Mouse (Mus musculus): ENCODE results near the gene Pdlim4. TPM values are rescaled to one million over a fixed set of nuclear protein-coding genes. Genes with fewer than 3 reads are reported as not detected.
A peak's percentile ranks its signal among the peaks of the same experiment; 100 is the strongest.

The Pdlim4 gene
- polyA plus RNA-seq, 1 experiment from 2014 or later, result 47.5 TPM

GRCm38 (mm10) chr11:54113352-54113751 is 44.5 kb upstream of the Pdlim4 start:
- Histone ChIP-seq H3K9me3 (replicated peaks; ENCODE audit: low read length) (no peaks in the 10 kb centered on the region), H3K9ac (ENCODE audit: low read depth, low read length) (no peak overlapping the region; the same call in 1 of the 2 replicates), H3K4me2 (ENCODE audit: low read length) (peak overlapping the region; percentile 47), H3K36me3 (ENCODE audit: insufficient read depth, low read length) (no peaks in the 10 kb centered on the region), H3K4me1 (replicated peaks; ENCODE audit: insufficient read depth, low read length) (peaks cover 14% of the 10 kb centered on the region), H3K27ac (peak overlapping the region; percentile 80; the same call in 1 of the 2 replicates), H3K27me3 (ENCODE audit: insufficient read depth, low read length) (no peaks in the 10 kb centered on the region), H3K4me3 (replicated peaks; ENCODE audit: low read depth, low read length) (no peak overlapping the region)
- TF ChIP-seq CTCF (IDR thresholded peaks at IDR 0.05; ENCODE audit: low read depth), result no peak
- 37% methylated on average over 4 of the region's 4 CpGs for WGBS
- no peak for ATAC-seq (replicated peaks; ENCODE audit: low FRiP score, low read depth)
- no peak for DNase-seq (ENCODE audit: low spot score)

- WGBS, result 1% methylated on average over 10 of the region's 10 CpGs
- ATAC-seq (replicated peaks; ENCODE audit: low FRiP score, low read depth) (peak; percentile 97), DNase-seq (ENCODE audit: low spot score) (peak; percentile 92)
- Histone ChIP-seq H3K9me3 (replicated peaks; ENCODE audit: low read length) (no peaks in the 10 kb centered on the region), H3K9ac (ENCODE audit: low read depth, low read length) (peak overlapping the region; percentile 31; the same call in 1 of the 2 replicates), H3K4me3 (replicated peaks; ENCODE audit: low read depth, low read length) (no peak overlapping the region), H3K36me3 (ENCODE audit: insufficient read depth, low read length) (no peaks in the 10 kb centered on the region), H3K4me2 (ENCODE audit: low read length) (peak overlapping the region; percentile 47), H3K27me3 (ENCODE audit: insufficient read depth, low read length) (no peaks in the 10 kb centered on the region), H3K4me1 (replicated peaks; ENCODE audit: insufficient read depth, low read length) (peaks cover 14% of the 10 kb centered on the region), H3K27ac (peak overlapping the region; percentile 80)
- no peak for TF ChIP-seq CTCF (IDR thresholded peaks at IDR 0.05; ENCODE audit: low read depth)
Observed at GRCm38 (mm10) chr11:54112920-54113319, 44.1 kb upstream of the Pdlim4 start.

- TF ChIP-seq CTCF (IDR thresholded peaks at IDR 0.05; ENCODE audit: low read depth), result no peak
- Histone ChIP-seq H3K4me1 (replicated peaks; ENCODE audit: insufficient read depth, low read length) (peaks cover 14% of the 10 kb centered on the region), H3K4me2 (ENCODE audit: low read length) (peak overlapping the region; percentile 47; the same call in 1 of the 2 replicates), H3K27me3 (ENCODE audit: insufficient read depth, low read length) (no peaks in the 10 kb centered on the region), H3K27ac (peak overlapping the region; percentile 80; the same call in 1 of the 2 replicates), H3K4me3 (replicated peaks; ENCODE audit: low read depth, low read length) (no peak overlapping the region), H3K36me3 (ENCODE audit: insufficient read depth, low read length) (no peaks in the 10 kb centered on the region), H3K9ac (ENCODE audit: low read depth, low read length) (peak overlapping the region; percentile 31; the same call in 1 of the 2 replicates), H3K9me3 (replicated peaks; ENCODE audit: low read length) (no peaks in the 10 kb centered on the region)
- ATAC-seq (replicated peaks; ENCODE audit: low FRiP score, low read depth) (no peak), DNase-seq (ENCODE audit: low spot score) (no peak)
- WGBS, result 75% methylated on average over 21 of the region's 21 CpGs
Observed at GRCm38 (mm10) chr11:54111976-54112741, 43.3 kb upstream of the Pdlim4 start.

- 79% methylated on average over 7 of the region's 7 CpGs for WGBS
- no peak for TF ChIP-seq CTCF (IDR thresholded peaks at IDR 0.05; ENCODE audit: low read depth)
- no peak for DNase-seq (ENCODE audit: low spot score)
- Histone ChIP-seq H3K4me2 (ENCODE audit: low read length) (no peak overlapping the region), H3K36me3 (ENCODE audit: insufficient read depth, low read length) (no peaks in the 10 kb centered on the region), H3K4me1 (replicated peaks; ENCODE audit: insufficient read depth, low read length) (peaks cover 14% of the 10 kb centered on the region), H3K9me3 (replicated peaks; ENCODE audit: low read length) (no peaks in the 10 kb centered on the region), H3K4me3 (replicated peaks; ENCODE audit: low read depth, low read length) (no peak overlapping the region), H3K27ac (no peak overlapping the region), H3K9ac (ENCODE audit: low read depth, low read length) (no peak overlapping the region), H3K27me3 (ENCODE audit: insufficient read depth, low read length) (no peaks in the 10 kb centered on the region)
- no peak for ATAC-seq (replicated peaks; ENCODE audit: low FRiP score, low read depth)
Observed at GRCm38 (mm10) chr11:54111291-54111690, 42.5 kb upstream of the Pdlim4 start.

- Histone ChIP-seq H3K27ac (no peak overlapping the region), H3K4me3 (replicated peaks; ENCODE audit: low read depth, low read length) (no peak overlapping the region), H3K9me3 (replicated peaks; ENCODE audit: low read length) (no peaks in the 10 kb centered on the region), H3K9ac (ENCODE audit: low read depth, low read length) (no peak overlapping the region), H3K4me1 (replicated peaks; ENCODE audit: insufficient read depth, low read length) (peaks cover 14% of the 10 kb centered on the region), H3K27me3 (ENCODE audit: insufficient read depth, low read length) (no peaks in the 10 kb centered on the region), H3K4me2 (ENCODE audit: low read length) (no peak overlapping the region), H3K36me3 (ENCODE audit: insufficient read depth, low read length) (no peaks in the 10 kb centered on the region)
- no peak for ATAC-seq (replicated peaks; ENCODE audit: low FRiP score, low read depth)
- 65% methylated on average over 5 of the region's 5 CpGs for WGBS
- TF ChIP-seq CTCF (IDR thresholded peaks at IDR 0.05; ENCODE audit: low read depth), result no peak
- DNase-seq (ENCODE audit: low spot score), result no peak
Observed at GRCm38 (mm10) chr11:54108894-54109293, 40.1 kb upstream of the Pdlim4 start.

- Histone ChIP-seq H3K4me2 (ENCODE audit: low read length) (no peak overlapping the region), H3K4me3 (replicated peaks; ENCODE audit: low read depth, low read length) (no peak overlapping the region), H3K27me3 (ENCODE audit: insufficient read depth, low read length) (no peaks in the 10 kb centered on the region), H3K36me3 (ENCODE audit: insufficient read depth, low read length) (no peaks in the 10 kb centered on the region), H3K9me3 (replicated peaks; ENCODE audit: low read length) (no peaks in the 10 kb centered on the region), H3K4me1 (replicated peaks; ENCODE audit: insufficient read depth, low read length) (peaks cover 7% of the 10 kb centered on the region), H3K9ac (ENCODE audit: low read depth, low read length) (no peak overlapping the region), H3K27ac (no peak overlapping the region)
- no peak for ATAC-seq (replicated peaks; ENCODE audit: low FRiP score, low read depth)
- WGBS, result 72% methylated on average over 3 of the region's 3 CpGs
- no peak for DNase-seq (ENCODE audit: low spot score)
- no peak for TF ChIP-seq CTCF (IDR thresholded peaks at IDR 0.05; ENCODE audit: low read depth)
Observed at GRCm38 (mm10) chr11:54108131-54108530, 39.3 kb upstream of the Pdlim4 start.
